Mouse (Mus musculus) B cell, adult 67 days (primary cell): ENCODE data around the gene Mat2b. TPM values are rescaled to one million over a fixed set of nuclear protein-coding genes. Genes with fewer than 3 reads are reported as not detected.

ENCODE experiments used
- total RNA-seq, 2 experiments: library from RNA; stranded (reverse); gene quantifications; 4 replicates each; pipeline ENCODE4 v1.2.4; 2023

Mat2b gene
- 100 to 1,000 TPM in 1 of 2 experiments, 10 to 100 TPM in 1; 90.8 to 110 TPM for total RNA-seq

GRCm38 (mm10) chr11:40695103-40695502, at the start of gene Mat2b:
Mat2b (minus strand) TSS chr11:40695203.

GRCm38 (mm10) chr11:40733339-40734174, 38.6 kb upstream of the Mat2b start, which contains the start of the genes Hmmr and Nudcd2:
Hmmr (minus strand) TSS chr11:40733422.
Nudcd2 (plus strand) TSS chr11:40733667.

Other genes starting within 250 kb of the Mat2b start
- 1 to 10 TPM in 1 of 2 experiments, under 1 TPM in 1; 0.83 to 1.1 TPM for gene Hmmr, start 38.2 kb upstream of the Mat2b start, total RNA-seq
- gene Nudcd2, start 38.5 kb upstream of the Mat2b start, total RNA-seq: 10 to 100 TPM; 12.9 to 18.3 TPM
- gene Ccng1, start 60.1 kb upstream of the Mat2b start, total RNA-seq: 10 to 100 TPM; 35.3 to 35.7 TPM